Mouse (Mus musculus) spleen, adult 12 weeks (tissue): ENCODE data around the gene Gm8232.
"Not testable (repeated sequence)": the region's sequence is repeated elsewhere in the genome, so short reads cannot be mapped to it uniquely, and the experiment has no call there.

ENCODE experiments used
- DNase-seq: peaks from one replicate; pipeline ENCODE4 v3.0.0; 2022; ENCODE audit warnings: low spot score

The Gm8232 gene

DNA sequence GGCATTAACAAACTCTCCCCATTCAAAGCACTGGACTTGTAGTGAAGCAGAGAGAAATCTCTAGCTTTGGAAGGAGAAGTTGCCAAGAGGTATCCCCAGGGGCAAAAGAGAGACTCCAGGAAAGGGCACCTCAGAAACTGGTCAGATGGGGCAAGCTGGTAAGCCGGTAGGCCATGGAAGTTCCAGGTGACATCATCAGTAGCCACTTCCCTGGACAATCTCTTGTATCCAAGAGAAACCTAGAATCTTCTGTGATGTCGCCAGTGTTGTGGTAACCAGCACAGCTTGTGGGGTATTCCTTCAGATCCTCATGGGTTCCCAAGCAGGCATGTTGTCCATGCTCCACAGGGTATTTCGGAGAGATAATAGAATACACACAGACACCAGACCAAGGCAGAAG is at the start of gene Gm8232:
TSS of gene Gm8232 (plus strand) at position 301 of the 400 bp plus-strand sequence.
- not testable (repeated sequence) for DNase-seq

GRCm38 (mm10) chr14:44384233-44384632 is 49.2 kb upstream of the Gm8232 start:
- not testable (repeated sequence) for DNase-seq

- not testable (repeated sequence) for DNase-seq
Observed at GRCm38 (mm10) chr14:44410588-44410987, 22.8 kb upstream of the Gm8232 start, which contains the start of gene Gm3371. Gm3371 (minus strand) TSS chr14:44410688.
